In the genomic region with DNA sequence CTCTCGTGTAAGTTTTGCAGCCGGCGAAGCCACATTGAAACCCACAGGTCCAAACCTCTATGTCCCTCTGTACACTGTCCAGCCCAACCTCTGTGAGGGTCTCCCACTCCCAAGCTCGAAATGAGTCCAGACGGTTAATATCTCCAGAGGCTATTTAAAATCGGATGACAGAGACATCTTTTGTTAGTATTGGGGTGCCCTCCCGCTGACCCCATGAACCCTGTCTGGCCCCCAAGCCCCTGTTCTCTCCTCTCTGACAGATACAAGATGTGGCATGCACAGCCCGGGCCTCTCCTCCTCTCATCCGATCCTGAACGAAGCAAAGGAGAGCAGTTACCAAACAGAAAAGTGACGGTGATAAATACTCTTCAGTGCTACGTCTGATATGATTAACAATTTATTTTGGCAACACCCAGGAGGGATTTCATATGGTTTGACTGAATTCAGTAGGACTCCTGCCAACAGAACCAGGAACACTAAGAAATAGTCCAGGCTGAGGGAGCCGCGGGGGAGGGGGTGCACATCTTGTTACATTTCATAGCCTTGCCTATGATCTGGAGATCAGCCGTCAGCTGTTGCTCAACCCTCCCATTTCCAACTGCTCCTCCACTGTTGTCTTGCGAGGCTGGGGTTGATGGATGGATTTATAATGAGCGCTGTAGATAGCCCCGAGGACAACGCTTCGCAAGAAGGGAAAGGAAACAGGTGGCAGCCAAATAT, we compare ENCODE assay signal across 8 mouse cellular contexts.
A peak's percentile ranks its signal among the peaks of the same experiment; 100 is the strongest.
DNase-seq lines count a peak whose midpoint lies in the region; ATAC-seq lines count a peak whose summit lies in the region.
"Had no signal": no experiment of that assay in that cellular context is flagged by ENCODE, and none has a peak within 500 bp of the region (broad histone marks: within the 10 kb centered on the region; RNA-seq: fewer than 3 reads in every experiment).

No protein-coding gene starts in this region.

- peak; percentile 82 for ATAC-seq in megakaryocyte progenitor cell, adult 5-6 weeks (replicated peaks; ENCODE audit: poor library complexity)
- ATAC-seq in forebrain, embryonic 11.5 days (replicated peaks; ENCODE audit: low FRiP score): no peak

- DNase-seq in right cerebral cortex, postnatal 10 days (ENCODE audit: low spot score in 2 of 2): peak; percentile 42 to 53
- no peak for DNase-seq in right cerebral cortex, postnatal 14 days
- DNase-seq in forelimb bud, embryonic 11.5 days (ENCODE audit: low read depth, low spot score): peak; percentile 40
- DNase-seq in kidney, postnatal 14 days: peak; percentile 49
- DNase-seq in natural killer cell, adult 2 months (ENCODE audit: low spot score in 2 of 2): no peak
- no peak for DNase-seq in forebrain, embryonic 11.5 days (ENCODE audit: low spot score)

- H3K4me3 ChIP-seq in forebrain, embryonic 11.5 days (ENCODE audit: low read depth, low read length): no peak overlapping the region
- H3K4me3 ChIP-seq: left cerebral cortex, adult 2 months had no signal

- no peaks in the 10 kb centered on the region for H3K27me3 ChIP-seq in forebrain, embryonic 11.5 days (ENCODE audit: control insufficient read depth, insufficient read depth, low read length)

- H3K9me3 ChIP-seq in forebrain, embryonic 11.5 days (ENCODE audit: control insufficient read depth, low read length): no peaks in the 10 kb centered on the region

- H3K27ac ChIP-seq in forebrain, embryonic 11.5 days (ENCODE audit: low read depth, low read length): no peak overlapping the region
- H3K27ac ChIP-seq: left cerebral cortex, adult 2 months had no signal

- H3K4me1 ChIP-seq in forebrain, embryonic 11.5 days (replicated peaks; ENCODE audit: control insufficient read depth, insufficient read depth, low read length): no peaks in the 10 kb centered on the region

- H3K9ac ChIP-seq in forebrain, embryonic 11.5 days (ENCODE audit: low read length): no peak overlapping the region

- H3K36me3 ChIP-seq in forebrain, embryonic 11.5 days (ENCODE audit: control insufficient read depth, insufficient read depth, low read length): no peaks in the 10 kb centered on the region

- WGBS in forebrain, embryonic 11.5 days: 83% methylated on average over 20 of the region's 20 CpGs

- no peak overlapping the region for H3K4me2 ChIP-seq in forebrain, embryonic 11.5 days (ENCODE audit: low read depth, low read length, severe bottlenecking)

Comparison
In these comparisons a context has a peak if more than half of its experiments do, and no peak if none do; other contexts are left out.
1. DNase-seq: peak in right cerebral cortex, postnatal 10 days (2 of 2), forelimb bud, embryonic 11.5 days (single experiment) and kidney, postnatal 14 days (single experiment); none in right cerebral cortex, postnatal 14 days (single experiment), natural killer cell, adult 2 months (0 of 2) and forebrain, embryonic 11.5 days (single experiment).